Mouse (Mus musculus): ENCODE measurements around the gene Ubr4. TPM values are rescaled to one million over a fixed set of nuclear protein-coding genes. Genes with fewer than 3 reads are reported as not detected.

Ubr4 gene
- total and polyA plus RNA-seq, 2 experiments from 2014 or later = 41.0 to 80.6 TPM

DNA sequence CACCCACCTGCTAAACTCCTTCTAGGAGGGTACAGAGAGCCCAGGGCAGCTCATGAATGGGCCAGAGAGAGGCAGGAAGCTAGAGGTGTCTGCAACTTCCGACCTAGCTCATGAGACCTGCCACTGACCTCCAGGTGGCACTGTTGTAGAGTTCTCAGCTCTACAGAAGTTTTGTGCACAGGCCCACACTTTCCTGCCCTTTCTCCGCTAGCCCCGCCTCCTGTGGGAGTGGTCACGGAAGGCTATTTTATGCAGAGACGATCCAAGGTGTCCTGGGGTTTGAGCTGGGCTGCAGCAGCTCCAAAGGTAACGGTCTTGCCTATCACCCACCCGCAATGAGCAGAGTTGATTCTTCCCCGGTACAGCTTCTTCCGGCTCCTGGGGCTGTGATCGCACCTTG is 21.8 kb upstream of the Ubr4 start:
- Histone ChIP-seq H3K36me3 (replicated peaks; ENCODE audit: control insufficient read depth, insufficient read depth, low read length) (no peaks in the 10 kb centered on the region), H3K4me2 (ENCODE audit: low read depth, low read length) (peak overlapping the region; percentile 53), H3K27me3 (ENCODE audit: control insufficient read depth, insufficient read depth, low read length) (peaks cover 7% of the 10 kb centered on the region; the same call in 1 of the 2 replicates), H3K9me3 (replicated peaks; ENCODE audit: control insufficient read depth, low read length) (no peaks in the 10 kb centered on the region), H3K4me1 (ENCODE audit: control insufficient read depth, insufficient read depth) (0 out of 2 replicates have a peak, but pooled peaks cover 6% of the 10 kb centered on the region), H3K4me3 (ENCODE audit: low read depth, low read length) (peak overlapping the region; percentile 31), H3K27ac (ENCODE audit: low read depth) (no peak overlapping the region), H3K9ac (replicated peaks; ENCODE audit: low read depth, low read length) (no peak overlapping the region)
- DNase-seq (ENCODE audit: low spot score) = peak; percentile 83
- peak; percentile 73 for TF ChIP-seq CTCF (IDR thresholded peaks at IDR 0.05; ENCODE audit: low read depth)
- no peak for TF ChIP-seq EP300 (IDR thresholded peaks at IDR 0.05; ENCODE audit: low read depth)
- peak; percentile 93 for ATAC-seq (ENCODE audit: insufficient read depth, low read depth)
- 8% methylated on average over 10 of the region's 10 CpGs for WGBS

DNA sequence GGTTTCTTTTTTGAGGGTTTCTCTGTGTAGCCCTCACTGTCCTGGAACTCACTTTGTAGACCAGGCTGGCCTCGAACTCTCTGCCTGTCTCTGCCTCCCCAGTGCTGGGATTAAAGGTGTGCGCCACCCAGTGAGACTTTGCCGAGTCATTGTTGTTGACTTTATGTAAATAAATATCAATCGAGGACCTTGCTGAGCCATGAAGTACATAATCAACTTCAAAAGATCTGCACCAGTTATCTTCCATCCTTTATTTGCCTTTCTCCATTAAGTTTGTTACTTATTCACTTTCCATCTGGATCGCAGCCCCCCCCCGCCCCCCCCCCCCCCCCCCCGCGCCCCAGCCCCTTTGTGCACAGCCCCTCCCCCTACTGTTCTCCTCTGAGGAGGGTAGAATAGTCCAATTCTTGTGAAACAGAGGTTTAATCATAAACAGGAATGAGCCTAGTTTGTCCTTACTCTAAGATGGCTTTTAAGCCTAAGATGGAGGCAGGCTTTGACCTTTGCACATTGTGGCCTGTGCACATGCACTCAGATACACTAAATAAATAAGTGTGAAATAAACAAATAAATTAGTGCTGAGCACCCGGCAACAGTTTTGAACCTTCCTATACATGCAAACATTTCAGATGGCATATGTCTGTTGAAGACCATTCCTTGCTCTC is 17.6 kb upstream of the Ubr4 start:
- no peaks in the 10 kb centered on the region for H3K9me3 ChIP-seq (replicated peaks; ENCODE audit: control insufficient read depth, low read length)
- H3K27me3 ChIP-seq (ENCODE audit: control insufficient read depth, insufficient read depth, low read length) = peaks cover 10% of the 10 kb centered on the region; the same call in 1 of the 2 replicates
- no peak overlapping the region for H3K27ac ChIP-seq (ENCODE audit: low read depth)
- no peak for TF ChIP-seq EP300 (IDR thresholded peaks at IDR 0.05; ENCODE audit: low read depth)
- no peak for TF ChIP-seq CTCF (IDR thresholded peaks at IDR 0.05; ENCODE audit: low read depth)
- WGBS = 81% methylated on average over 5 of the region's 9 CpGs
- H3K4me3 ChIP-seq (ENCODE audit: low read depth, low read length) = no peak overlapping the region
- H3K36me3 ChIP-seq (replicated peaks; ENCODE audit: control insufficient read depth, insufficient read depth, low read length) = no peaks in the 10 kb centered on the region
- DNase-seq (ENCODE audit: low spot score) = no peak
- ATAC-seq (ENCODE audit: insufficient read depth, low read depth) = no peak
- no peak overlapping the region for H3K9ac ChIP-seq (replicated peaks; ENCODE audit: low read depth, low read length)
- H3K4me2 ChIP-seq (ENCODE audit: low read depth, low read length) = no peak overlapping the region
- H3K4me1 ChIP-seq (ENCODE audit: control insufficient read depth, insufficient read depth) = 0 out of 2 replicates have a peak, but pooled peaks cover 7% of the 10 kb centered on the region

DNA sequence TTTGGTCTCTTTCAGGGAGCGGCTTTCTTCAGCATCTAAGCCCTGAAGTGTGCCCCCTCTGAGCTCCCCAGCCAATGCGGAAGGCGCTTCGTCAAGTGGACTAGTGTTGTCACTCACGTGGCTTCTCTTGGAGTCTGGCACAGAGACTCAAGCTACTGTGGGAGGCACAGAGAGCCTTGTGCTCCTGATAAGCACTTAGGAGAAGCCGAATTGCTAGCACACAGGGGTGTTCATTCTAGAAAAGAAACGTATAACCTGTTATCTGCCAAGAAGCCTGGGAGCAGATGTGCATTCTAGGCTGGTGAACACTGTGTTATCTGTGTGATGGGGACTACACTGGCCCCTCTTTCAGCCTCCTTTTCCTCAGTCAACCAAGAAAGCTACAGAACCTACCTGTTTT is 16.9 kb upstream of the Ubr4 start:
- TF ChIP-seq CTCF (IDR thresholded peaks at IDR 0.05; ENCODE audit: low read depth) (no peak), EP300 (IDR thresholded peaks at IDR 0.05; ENCODE audit: low read depth) (no peak)
- 34% methylated on average over 7 of the region's 7 CpGs for WGBS
- Histone ChIP-seq H3K36me3 (replicated peaks; ENCODE audit: control insufficient read depth, insufficient read depth, low read length) (no peaks in the 10 kb centered on the region), H3K27ac (ENCODE audit: low read depth) (no peak overlapping the region), H3K4me3 (ENCODE audit: low read depth, low read length) (no peak overlapping the region), H3K27me3 (ENCODE audit: control insufficient read depth, insufficient read depth, low read length) (peaks cover 10% of the 10 kb centered on the region; the same call in 1 of the 2 replicates), H3K9ac (replicated peaks; ENCODE audit: low read depth, low read length) (no peak overlapping the region), H3K4me2 (ENCODE audit: low read depth, low read length) (no peak overlapping the region), H3K4me1 (ENCODE audit: control insufficient read depth, insufficient read depth) (0 out of 2 replicates have a peak, but pooled peaks cover 7% of the 10 kb centered on the region), H3K9me3 (replicated peaks; ENCODE audit: control insufficient read depth, low read length) (no peaks in the 10 kb centered on the region)
- ATAC-seq (ENCODE audit: insufficient read depth, low read depth) = no peak
- no peak for DNase-seq (ENCODE audit: low spot score)

DNA sequence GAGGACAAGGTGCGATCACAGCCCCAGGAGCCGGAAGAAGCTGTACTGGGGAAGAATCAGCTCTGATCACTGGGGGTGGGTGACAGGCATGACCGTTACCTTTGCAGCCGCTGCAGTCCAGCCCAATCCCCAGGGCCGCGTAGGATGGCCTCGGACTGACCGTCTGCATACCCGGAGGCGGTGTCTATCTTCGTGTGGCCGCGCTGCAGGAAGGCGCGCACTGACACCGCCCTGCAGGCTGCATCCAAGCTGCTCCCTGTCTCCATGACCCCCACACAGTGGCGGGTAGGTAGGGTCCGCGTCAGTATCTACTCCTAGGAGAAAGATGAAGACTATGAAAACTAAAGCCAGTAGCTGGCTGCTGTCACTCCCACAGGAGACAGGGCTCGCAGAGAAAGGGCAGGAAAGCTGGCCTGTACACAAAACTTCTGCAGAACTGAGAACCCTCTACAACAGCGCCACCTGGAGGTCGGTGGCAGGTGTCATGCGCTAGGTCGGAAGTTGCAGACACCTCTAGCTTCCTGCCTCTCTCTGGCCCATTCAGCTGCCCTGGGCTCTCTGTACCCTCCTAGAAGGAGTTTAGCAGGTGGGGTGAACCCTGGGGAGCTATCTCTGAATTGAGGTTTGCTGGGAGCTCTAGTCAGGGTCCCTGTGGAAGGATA is 15.5 kb upstream of the Ubr4 start:
- Histone ChIP-seq H3K27ac (ENCODE audit: low read depth) (no peak overlapping the region), H3K4me1 (ENCODE audit: control insufficient read depth, insufficient read depth) (0 out of 2 replicates have a peak, but pooled peaks cover 7% of the 10 kb centered on the region), H3K27me3 (ENCODE audit: control insufficient read depth, insufficient read depth, low read length) (0 out of 2 replicates have a peak, but pooled peaks cover 3% of the 10 kb centered on the region), H3K9me3 (replicated peaks; ENCODE audit: control insufficient read depth, low read length) (no peaks in the 10 kb centered on the region), H3K36me3 (replicated peaks; ENCODE audit: control insufficient read depth, insufficient read depth, low read length) (no peaks in the 10 kb centered on the region), H3K4me3 (ENCODE audit: low read depth, low read length) (peak overlapping the region; percentile 30), H3K9ac (replicated peaks; ENCODE audit: low read depth, low read length) (peak overlapping the region; percentile 34; the same call in 1 of the 2 replicates), H3K4me2 (ENCODE audit: low read depth, low read length) (peak overlapping the region; percentile 63)
- DNase-seq (ENCODE audit: low spot score) (peak; percentile 84), ATAC-seq (ENCODE audit: insufficient read depth, low read depth) (peak; percentile 86)
- TF ChIP-seq EP300 (IDR thresholded peaks at IDR 0.05; ENCODE audit: low read depth) (no peak), CTCF (IDR thresholded peaks at IDR 0.05; ENCODE audit: low read depth) (peak; percentile 83)
- 18% methylated on average over 24 of the region's 24 CpGs for WGBS

- Histone ChIP-seq H3K27ac (ENCODE audit: low read depth) (no peak overlapping the region), H3K4me3 (ENCODE audit: low read depth, low read length) (no peak overlapping the region), H3K36me3 (replicated peaks; ENCODE audit: control insufficient read depth, insufficient read depth, low read length) (no peaks in the 10 kb centered on the region), H3K4me1 (ENCODE audit: control insufficient read depth, insufficient read depth) (0 out of 2 replicates have a peak, but pooled peaks cover 7% of the 10 kb centered on the region), H3K4me2 (ENCODE audit: low read depth, low read length) (no peak overlapping the region), H3K9ac (replicated peaks; ENCODE audit: low read depth, low read length) (no peak overlapping the region), H3K27me3 (ENCODE audit: control insufficient read depth, insufficient read depth, low read length) (0 out of 2 replicates have a peak, but pooled peaks cover 3% of the 10 kb centered on the region), H3K9me3 (replicated peaks; ENCODE audit: control insufficient read depth, low read length) (no peaks in the 10 kb centered on the region)
- no peak for ATAC-seq (ENCODE audit: insufficient read depth, low read depth)
- no peak for TF ChIP-seq CTCF (IDR thresholded peaks at IDR 0.05; ENCODE audit: low read depth)
- TF ChIP-seq EP300 (IDR thresholded peaks at IDR 0.05; ENCODE audit: low read depth) = no peak
- no peak for DNase-seq (ENCODE audit: low spot score)
- 41% methylated on average over 33 of the region's 33 CpGs for WGBS
These were observed 14.3 kb upstream of the Ubr4 start for GRCm38 (mm10) chr4:139338145-139338544.
